In genomic region chr2:156370896-156371295, GRCm38 (mm10) we compare ENCODE assay signal across 17 mouse cellular contexts.
"Had no signal": no experiment of that assay in that cellular context is flagged by ENCODE, and none has a peak within 500 bp of the region (broad histone marks: within the 10 kb centered on the region; RNA-seq: fewer than 3 reads in every experiment).

No protein-coding gene starts in this region.

- H3K4me3 ChIP-seq: left cerebral cortex, adult 2 months; liver, embryonic 13.5 days; midbrain, embryonic 12.5 days; myocyte; neural tube, embryonic 13.5 days had no signal

- H3K36me3 ChIP-seq: liver, embryonic 13.5 days; midbrain, embryonic 12.5 days; neural tube, embryonic 13.5 days had no signal

- DNase-seq: kidney, adult 2 months; kidney, postnatal 36 days; layer of hippocampus, postnatal 36 days; liver, embryonic 13.5 days; lung, adult 2 months; lung, postnatal 14 days; lung, postnatal 4 days; right cerebral cortex, postnatal 25 days; thymus, adult 2 months; thymus, postnatal 14 days had no signal

- H3K9me3 ChIP-seq: liver, embryonic 13.5 days; midbrain, embryonic 12.5 days; neural tube, embryonic 13.5 days had no signal

- H3K4me2 ChIP-seq: liver, embryonic 13.5 days; midbrain, embryonic 12.5 days; neural tube, embryonic 13.5 days had no signal

- H3K9ac ChIP-seq: liver, embryonic 13.5 days; midbrain, embryonic 12.5 days; neural tube, embryonic 13.5 days had no signal

- H3K4me1 ChIP-seq: liver, embryonic 13.5 days; midbrain, embryonic 12.5 days; neural tube, embryonic 13.5 days had no signal

- H3K27me3 ChIP-seq: liver, embryonic 13.5 days; midbrain, embryonic 12.5 days; neural tube, embryonic 13.5 days had no signal

- H3K27ac ChIP-seq: kidney, postnatal 0 days; left cerebral cortex, adult 2 months; liver, embryonic 13.5 days; midbrain, embryonic 12.5 days; neural tube, embryonic 13.5 days; stomach, postnatal 0 days had no signal

- ATAC-seq: midbrain, embryonic 16.5 days had no signal
